In genomic region chr1:128359554-128360376, GRCm38 (mm10) we compare ENCODE assay signal across 8 mouse cellular contexts. TPM values are rescaled to one million over a fixed set of nuclear protein-coding genes. Genes with fewer than 3 reads are reported as not detected.
A peak's percentile ranks its signal among the peaks of the same experiment; 100 is the strongest.
DNase-seq lines count a peak whose midpoint lies in the region; ATAC-seq lines count a peak whose summit lies in the region.

Gene Mcm6 (minus strand): TSS chr1:128359664.

- intact Hi-C loops in gastrocnemius, postnatal 14 days (cut with DNase I; ENCODE audit: low total_unique reads) = loop anchor here (5.0 kb wide), 1 partner anchor 473 kb away; no protein-coding TSS in a partner anchor
- intact Hi-C loops in left cerebral cortex, postnatal 10 days (cut with DNase I) = no loop called here

- peak; percentile 94 to 98 for DNase-seq in adrenal gland, adult (ENCODE audit: inconsistent age in 2 of 2, low spot score in 1 of 2)
- peak; percentile 98 for DNase-seq in embryo, embryonic 10.5 days (ENCODE audit: low spot score)
- DNase-seq in gastrocnemius, postnatal 14 days = peak; percentile 93
- peak; percentile 93 to 96 for DNase-seq in left cerebral cortex, postnatal 10 days (ENCODE audit: extremely low spot score in 1 of 2, low spot score in 2 of 2)
- DNase-seq in right cerebral cortex, postnatal 25 days = peak; percentile 90
- DNase-seq in urinary bladder, postnatal 4 days (ENCODE audit: low spot score in 2 of 2) = peak; percentile 90 to 95

- peak; percentile 95 for ATAC-seq in inflammation-experienced regulatory T-cells, adult 6 months
- ATAC-seq in megakaryocyte-erythroid progenitor cell, adult 5-6 weeks (replicated peaks; ENCODE audit: low FRiP score, low TSS enrichment, poor library complexity, severe bottlenecking) = peak; percentile 87

RNA-seq across cellular contexts. Expression of gene Mcm6, which starts in this region (rescaled TPM):
- 1 to 10 TPM; 6.6 to 9.7 TPM for total RNA-seq in gastrocnemius, postnatal 14 days (2021)
- 100 to 1,000 TPM in 2 of 3 experiments, 10 to 100 TPM in 1; 93.0 to 227 (median 108) TPM for polyA plus RNA-seq in inflammation-experienced regulatory T-cells, adult 6 months (2017; shearing (Covaris generic))
- 10 to 100 TPM; 14.6 to 15.6 TPM for total RNA-seq in left cerebral cortex, postnatal 10 days (2021)
- 286 and 335 TPM in 2 replicates for total RNA-seq in megakaryocyte-erythroid progenitor cell, adult 5-6 weeks (2014; fragmentation: Nextera tagmentation)
- 447 and 543 TPM in 2 replicates for total RNA-seq in megakaryocyte-erythroid progenitor cell, adult 5-6 weeks (2017)

Comparison
In these comparisons a context has a peak if more than half of its experiments do, and no peak if none do; other contexts are left out.
1. Peak in every context shown above with its lines: DNase-seq and ATAC-seq.
2. RNA of gene Mcm6 (total RNA-seq): 286 to 543 TPM in megakaryocyte-erythroid progenitor cell, adult 5-6 weeks; 14.6 to 15.6 TPM in left cerebral cortex, postnatal 10 days and 6.6 to 9.7 TPM in gastrocnemius, postnatal 14 days; every median in the first group is over 10 times any median in the second.